Mouse (Mus musculus) hematopoietic multipotent progenitor cell, adult 10-12 weeks (in vitro differentiated cells): ENCODE results near the gene Tbc1d8. TPM values are rescaled to one million over a fixed set of nuclear protein-coding genes. Genes with fewer than 3 reads are reported as not detected.

Experiments
- polyA plus RNA-seq: library from polyadenylated mRNA; stranded (reverse); fragments of >175 nt; gene quantifications from 2 replicates; pipeline ENCODE4 v1.2.3, GENCODE M21; 2012; ENCODE audit warnings: low replicate concordance

Tbc1d8 gene
- polyA plus RNA-seq = 6.9 and 13.4 TPM in 2 replicates

DNA sequence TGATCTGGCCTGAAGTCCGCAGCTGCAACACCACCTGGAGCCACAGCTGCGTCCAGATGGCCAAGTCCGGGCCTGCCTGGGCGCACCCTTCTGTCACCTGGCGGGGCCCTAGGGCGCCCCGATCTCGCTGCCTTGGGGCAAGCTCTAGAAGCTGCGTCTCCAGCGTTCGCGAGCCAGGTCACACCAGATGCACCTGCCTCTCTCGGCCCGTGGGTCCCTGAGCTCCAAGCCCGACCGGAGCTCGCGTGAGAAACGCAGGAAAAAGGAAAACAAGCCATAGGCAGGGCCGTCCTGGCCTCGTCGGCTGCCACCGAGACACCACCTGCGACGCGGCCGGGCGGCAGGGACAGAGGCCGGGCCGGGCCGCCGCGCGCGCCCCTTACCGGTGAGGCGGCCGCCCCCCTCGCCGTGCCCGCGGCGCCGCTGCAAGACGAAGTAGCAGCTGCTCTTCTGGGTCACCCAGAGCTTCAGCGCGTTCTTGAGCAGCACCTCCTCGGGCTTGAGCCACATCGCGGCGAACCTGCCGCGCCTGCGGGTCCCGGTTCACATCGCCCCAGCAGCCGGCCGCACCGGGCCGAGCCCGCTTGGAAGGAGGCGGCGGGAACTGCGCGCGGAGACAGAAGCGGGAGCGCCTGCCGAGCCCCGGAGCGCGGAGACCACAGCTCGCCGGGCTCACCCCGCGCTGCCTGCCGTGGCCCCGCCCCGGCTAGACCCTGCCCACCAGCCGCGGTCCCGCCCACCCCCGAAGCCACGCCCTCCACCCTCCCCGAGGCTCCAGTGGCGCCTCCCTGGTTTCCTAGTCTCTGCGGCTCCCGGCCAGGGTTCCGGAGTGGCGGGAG, at the start of gene Tbc1d8:
Gene Tbc1d8, minus strand, starts transcription at position 699 of the 839 bp plus-strand sequence.

DNA sequence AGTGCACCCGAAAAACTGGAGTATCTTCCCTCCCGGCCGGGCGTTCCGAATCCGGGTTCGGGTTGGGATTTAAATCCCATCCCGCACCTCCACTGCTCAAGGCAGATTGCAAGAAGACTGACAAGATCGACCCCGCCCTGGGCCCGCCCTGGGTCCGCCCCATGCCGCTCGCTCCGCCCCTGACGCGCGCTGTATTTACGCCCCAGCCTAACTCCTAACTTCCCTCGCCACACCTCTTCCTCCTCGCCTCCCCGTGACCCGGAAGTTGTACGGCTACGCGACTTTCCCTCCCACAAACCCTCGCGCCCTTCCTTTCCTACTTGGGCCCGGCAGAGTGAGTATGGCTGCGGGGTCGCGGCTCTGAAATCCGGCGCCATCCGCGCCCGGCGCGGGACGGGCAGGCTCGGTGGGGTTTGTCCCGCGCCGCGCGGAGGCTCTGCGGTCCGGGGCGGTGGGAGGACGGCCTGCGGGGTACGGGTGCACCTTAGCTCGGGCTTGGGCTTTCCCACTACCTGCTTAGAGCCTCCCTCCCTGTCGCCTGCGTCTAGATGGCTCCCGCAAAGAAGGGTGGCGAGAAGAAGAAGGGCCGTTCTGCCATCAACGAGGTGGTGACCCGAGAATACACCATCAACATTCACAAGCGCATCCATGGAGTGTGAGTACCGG, 110.8 kb downstream of the Tbc1d8 start, which contains the start of gene Rpl31:
Gene Rpl31, plus strand, starts transcription at position 242 of the 666 bp plus-strand sequence.

Other genes with a start within 250 kb of the Tbc1d8 start
- gene Rpl31, start 110.9 kb downstream of the Tbc1d8 start, polyA plus RNA-seq = 79.8 and 284 TPM in 2 replicates
- 30.4 and 62.9 TPM in 2 replicates for gene Cnot11, start 56.2 kb upstream of the Tbc1d8 start, polyA plus RNA-seq
- 31.6 and 62.7 TPM in 2 replicates for gene Rnf149, start 98.7 kb upstream of the Tbc1d8 start, polyA plus RNA-seq
- gene Creg2, start 172.7 kb upstream of the Tbc1d8 start, polyA plus RNA-seq = 0.06 and 0.35 TPM in 2 replicates
- gene Rfx8, start 242.2 kb upstream of the Tbc1d8 start, polyA plus RNA-seq = not detected in 2 replicates